Mouse (Mus musculus): ENCODE results near the gene Ip6k2.

- no peak for TF ChIP-seq UBTF (IDR thresholded peaks at IDR 0.05; ENCODE audit: borderline replicate concordance, insufficient read depth, low read depth, low read length)
- no peak for TF ChIP-seq USF1 (IDR thresholded peaks at IDR 0.05; ENCODE audit: low read depth, low read length)
- no peak for TF ChIP-seq MAX (IDR thresholded peaks at IDR 0.05; ENCODE audit: low read length)
- no peak for TF ChIP-seq CHD2 (IDR thresholded peaks at IDR 0.05; ENCODE audit: low read length)
- TF ChIP-seq ETS1 (IDR thresholded peaks at IDR 0.05; ENCODE audit: low read depth, low read length), result no peak
- no peak for TF ChIP-seq EP300 (IDR thresholded peaks at IDR 0.05; ENCODE audit: low read depth in 1 of 2, low read length in 2 of 2)
- TF ChIP-seq SMC3 (IDR thresholded peaks at IDR 0.05; ENCODE audit: low read depth, low read length), result no peak
- TF ChIP-seq ZC3H11A (IDR thresholded peaks at IDR 0.05; ENCODE audit: low read depth, low read length), result no peak
- no peak for TF ChIP-seq ZKSCAN1 (IDR thresholded peaks at IDR 0.05; ENCODE audit: low read depth, low read length)
- no peak for TF ChIP-seq CTCF (IDR thresholded peaks at IDR 0.05 in 2 of 3, conservative IDR thresholded peaks at IDR 0.05 in 1 of 3; ENCODE audit: control insufficient read depth in 1 of 3, insufficient read depth in 1 of 3, low read depth in 2 of 3, low read length in 3 of 3, poor library complexity in 1 of 3, severe bottlenecking in 1 of 3)
- no peak for TF ChIP-seq RCOR1 (IDR thresholded peaks at IDR 0.05; ENCODE audit: low read depth, low read length)
Measured at GRCm38 (mm10) chr9:108757406-108757805, 26.2 kb upstream of the Ip6k2 start.
